Mouse (Mus musculus): Measurements from ENCODE around the gene Gm20388. TPM values are rescaled to one million over a fixed set of nuclear protein-coding genes. Genes with fewer than 3 reads are reported as not detected.

The Gm20388 gene
- total and polyA plus RNA-seq, 3 experiments, result 0.02 to 0.05 TPM; not detected in 1

DNA sequence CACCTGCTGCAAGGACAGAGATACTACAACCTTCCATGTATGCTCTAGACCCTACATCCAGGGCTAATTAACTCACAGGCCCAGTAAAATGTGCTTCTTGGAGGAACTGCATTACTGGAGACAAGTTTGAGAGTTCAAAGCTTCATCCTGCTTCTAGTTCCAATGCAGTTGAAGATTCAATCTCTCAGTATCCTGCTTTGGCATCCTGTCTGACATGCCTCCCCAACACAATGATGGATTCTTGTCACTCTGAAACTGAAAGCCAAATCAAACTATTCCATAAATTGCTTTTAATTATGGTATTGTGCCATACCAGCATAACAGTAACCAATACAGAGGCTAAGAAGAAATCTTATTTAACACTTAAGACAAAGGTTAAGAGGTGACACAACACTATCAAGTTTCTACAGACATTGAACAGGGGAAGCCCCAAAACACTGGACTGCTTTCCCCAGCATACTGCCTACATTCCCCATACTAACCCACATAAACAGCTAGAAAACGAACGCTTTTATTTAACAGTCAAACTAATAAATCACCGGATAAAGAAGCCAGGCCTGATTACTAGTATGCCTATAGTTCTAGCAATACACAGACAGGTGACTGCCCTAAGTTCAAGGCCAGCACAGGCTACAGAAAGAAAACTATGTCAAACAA, 3059.5 kb downstream of the Gm20388 start:
- H3K9me3 ChIP-seq (replicated peaks), result no peaks in the 10 kb centered on the region
- H3K4me3 ChIP-seq (ENCODE audit: low read depth, low read length), result no peak overlapping the region
- peaks cover 5% of the 10 kb centered on the region for H3K4me1 ChIP-seq (ENCODE audit: insufficient read depth, low read depth, low read length)
- H3K36me3 ChIP-seq (replicated peaks), result peaks cover 83% of the 10 kb centered on the region
- TF ChIP-seq GATA2 (IDR thresholded peaks at IDR 0.05; ENCODE audit: borderline replicate concordance, low read depth, low read length), result no peak
- TF ChIP-seq CTCF (IDR thresholded peaks at IDR 0.05; ENCODE audit: low read depth, low read length), result no peak
- TF ChIP-seq GATA1 (IDR thresholded peaks at IDR 0.05; ENCODE audit: borderline replicate concordance, low read length), result no peak
- TF ChIP-seq TAL1 (conservative IDR thresholded peaks at IDR 0.05; ENCODE audit: low read depth, low read length), result no peak
- no peak for TF ChIP-seq POLR2AphosphoS5 (IDR thresholded peaks at IDR 0.05; ENCODE audit: insufficient replicate concordance, low read depth, low read length)
- ATAC-seq (ENCODE audit: extremely low read depth, insufficient number of reproducible peaks, low FRiP score, poor library complexity, severe bottlenecking) (no peak), DNase-seq (ENCODE audit: low spot score) (no peak)
- H3K27me3 ChIP-seq (ENCODE audit: insufficient read depth, low read length), result no peaks in the 10 kb centered on the region

DNA sequence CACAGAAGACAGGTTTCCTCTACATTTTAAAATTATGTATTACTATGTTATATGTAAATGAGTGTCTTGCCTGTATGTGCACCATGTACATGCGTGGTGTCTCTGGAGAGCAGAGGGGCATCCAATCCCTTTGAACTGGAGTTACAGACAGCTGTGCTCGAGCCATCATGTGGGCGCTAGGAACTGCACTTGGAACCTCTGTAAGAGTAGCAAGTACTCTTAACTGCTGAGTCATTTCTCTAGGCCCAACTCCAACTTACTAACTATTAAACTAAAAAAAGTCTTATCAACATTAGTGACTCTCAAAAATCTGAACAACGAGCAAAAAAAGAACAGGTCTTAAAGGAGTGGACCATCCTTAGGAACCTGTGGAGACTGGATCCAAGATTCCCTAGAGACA, 3065.4 kb downstream of the Gm20388 start:
- peaks cover 57% of the 10 kb centered on the region for H3K36me3 ChIP-seq (replicated peaks)
- peaks cover 38% of the 10 kb centered on the region for H3K4me1 ChIP-seq (ENCODE audit: insufficient read depth, low read depth, low read length)
- H3K9me3 ChIP-seq (replicated peaks), result no peaks in the 10 kb centered on the region
- DNase-seq (ENCODE audit: low spot score) (no peak), ATAC-seq (ENCODE audit: extremely low read depth, insufficient number of reproducible peaks, low FRiP score, poor library complexity, severe bottlenecking) (no peak)
- no peaks in the 10 kb centered on the region for H3K27me3 ChIP-seq (ENCODE audit: insufficient read depth, low read length)
- TF ChIP-seq GATA2 (IDR thresholded peaks at IDR 0.05; ENCODE audit: borderline replicate concordance, low read depth, low read length) (no peak), GATA1 (IDR thresholded peaks at IDR 0.05; ENCODE audit: borderline replicate concordance, low read length) (no peak), TAL1 (conservative IDR thresholded peaks at IDR 0.05; ENCODE audit: low read depth, low read length) (no peak)
- no peak overlapping the region for H3K4me3 ChIP-seq (ENCODE audit: low read depth, low read length)

- Histone ChIP-seq H3K4me3 (ENCODE audit: low read depth, low read length) (no peak overlapping the region), H3K9me3 (replicated peaks) (no peaks in the 10 kb centered on the region), H3K4me1 (ENCODE audit: insufficient read depth, low read depth, low read length) (peaks cover 52% of the 10 kb centered on the region), H3K36me3 (replicated peaks) (peaks cover 42% of the 10 kb centered on the region), H3K27me3 (ENCODE audit: insufficient read depth, low read length) (no peaks in the 10 kb centered on the region)
- TF ChIP-seq GATA2 (IDR thresholded peaks at IDR 0.05; ENCODE audit: borderline replicate concordance, low read depth, low read length), result no peak
- TF ChIP-seq POLR2AphosphoS5 (IDR thresholded peaks at IDR 0.05; ENCODE audit: insufficient replicate concordance, low read depth, low read length), result no peak
- no peak for TF ChIP-seq GATA1 (IDR thresholded peaks at IDR 0.05; ENCODE audit: borderline replicate concordance, low read length)
- TF ChIP-seq CTCF (IDR thresholded peaks at IDR 0.05; ENCODE audit: low read depth, low read length), result no peak
- TF ChIP-seq TAL1 (conservative IDR thresholded peaks at IDR 0.05; ENCODE audit: low read depth, low read length), result no peak
- DNase-seq (ENCODE audit: low spot score) (no peak), ATAC-seq (ENCODE audit: extremely low read depth, insufficient number of reproducible peaks, low FRiP score, poor library complexity, severe bottlenecking) (no peak)
These were observed 3068.8 kb downstream of the Gm20388 start for GRCm38 (mm10) chr8:122979424-122979823.

DNA sequence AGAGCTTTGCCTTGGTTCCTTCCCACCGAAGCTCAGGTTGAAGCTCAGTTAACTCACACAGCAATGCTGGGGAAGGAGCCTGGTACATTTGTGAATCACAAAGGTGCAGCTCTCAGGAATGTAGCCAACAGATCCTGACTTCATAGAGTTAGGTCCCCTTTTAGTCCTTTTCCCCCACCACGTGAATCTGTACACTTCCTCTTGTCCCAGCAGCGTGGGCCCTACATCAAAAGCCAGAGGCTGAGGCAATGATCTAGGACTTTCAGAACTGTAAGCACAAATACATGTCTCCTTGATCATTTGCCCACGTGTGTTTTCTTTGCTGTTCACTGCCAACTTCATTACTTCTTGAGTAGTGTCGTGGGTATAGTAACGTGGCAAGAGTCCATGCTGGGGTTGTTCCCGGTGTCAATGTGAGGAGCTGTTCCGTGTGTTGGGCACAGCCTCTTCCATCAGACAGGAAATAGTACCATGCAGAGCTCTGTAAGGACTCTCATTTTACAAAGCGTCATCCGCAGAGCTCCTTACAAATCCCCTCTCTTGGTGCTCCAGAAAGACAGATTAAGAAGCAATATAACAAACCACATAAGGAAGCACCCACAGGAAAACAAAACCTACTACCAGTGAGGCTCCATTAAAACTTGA, 3069.3 kb downstream of the Gm20388 start:
- TF ChIP-seq TAL1 (conservative IDR thresholded peaks at IDR 0.05; ENCODE audit: low read depth, low read length) (no peak), GATA2 (IDR thresholded peaks at IDR 0.05; ENCODE audit: borderline replicate concordance, low read depth, low read length) (no peak), CTCF (IDR thresholded peaks at IDR 0.05; ENCODE audit: low read depth, low read length) (no peak), POLR2AphosphoS5 (IDR thresholded peaks at IDR 0.05; ENCODE audit: insufficient replicate concordance, low read depth, low read length) (no peak), GATA1 (IDR thresholded peaks at IDR 0.05; ENCODE audit: borderline replicate concordance, low read length) (no peak)

GRCm38 (mm10) chr8:122981646-122982045, 3071.0 kb downstream of the Gm20388 start:
- H3K9me3 ChIP-seq (replicated peaks), result no peaks in the 10 kb centered on the region
- H3K4me1 ChIP-seq (ENCODE audit: insufficient read depth, low read depth, low read length), result peaks cover 62% of the 10 kb centered on the region
- ATAC-seq (ENCODE audit: extremely low read depth, insufficient number of reproducible peaks, low FRiP score, poor library complexity, severe bottlenecking), result no peak
- TF ChIP-seq GATA1 (IDR thresholded peaks at IDR 0.05; ENCODE audit: borderline replicate concordance, low read length) (no peak), CTCF (IDR thresholded peaks at IDR 0.05; ENCODE audit: low read depth, low read length) (no peak), TAL1 (conservative IDR thresholded peaks at IDR 0.05; ENCODE audit: low read depth, low read length) (no peak), POLR2AphosphoS5 (IDR thresholded peaks at IDR 0.05; ENCODE audit: insufficient replicate concordance, low read depth, low read length) (no peak), GATA2 (IDR thresholded peaks at IDR 0.05; ENCODE audit: borderline replicate concordance, low read depth, low read length) (no peak)
- no peaks in the 10 kb centered on the region for H3K27me3 ChIP-seq (ENCODE audit: insufficient read depth, low read length)
- H3K36me3 ChIP-seq (replicated peaks), result peaks cover 46% of the 10 kb centered on the region
- no peak for DNase-seq (ENCODE audit: low spot score)
- no peak overlapping the region for H3K4me3 ChIP-seq (ENCODE audit: low read depth, low read length)

More for the DNA sequence above, 3069.3 kb downstream of the Gm20388 start:
- H3K27me3 ChIP-seq (ENCODE audit: insufficient read depth, low read length), result no peaks in the 10 kb centered on the region
- H3K36me3 ChIP-seq (replicated peaks), result peaks cover 41% of the 10 kb centered on the region
- no peaks in the 10 kb centered on the region for H3K9me3 ChIP-seq (replicated peaks)
- ATAC-seq (ENCODE audit: extremely low read depth, insufficient number of reproducible peaks, low FRiP score, poor library complexity, severe bottlenecking) (no peak), DNase-seq (ENCODE audit: low spot score) (no peak)
- peaks cover 56% of the 10 kb centered on the region for H3K4me1 ChIP-seq (ENCODE audit: insufficient read depth, low read depth, low read length)
- no peak overlapping the region for H3K4me3 ChIP-seq (ENCODE audit: low read depth, low read length)

DNA sequence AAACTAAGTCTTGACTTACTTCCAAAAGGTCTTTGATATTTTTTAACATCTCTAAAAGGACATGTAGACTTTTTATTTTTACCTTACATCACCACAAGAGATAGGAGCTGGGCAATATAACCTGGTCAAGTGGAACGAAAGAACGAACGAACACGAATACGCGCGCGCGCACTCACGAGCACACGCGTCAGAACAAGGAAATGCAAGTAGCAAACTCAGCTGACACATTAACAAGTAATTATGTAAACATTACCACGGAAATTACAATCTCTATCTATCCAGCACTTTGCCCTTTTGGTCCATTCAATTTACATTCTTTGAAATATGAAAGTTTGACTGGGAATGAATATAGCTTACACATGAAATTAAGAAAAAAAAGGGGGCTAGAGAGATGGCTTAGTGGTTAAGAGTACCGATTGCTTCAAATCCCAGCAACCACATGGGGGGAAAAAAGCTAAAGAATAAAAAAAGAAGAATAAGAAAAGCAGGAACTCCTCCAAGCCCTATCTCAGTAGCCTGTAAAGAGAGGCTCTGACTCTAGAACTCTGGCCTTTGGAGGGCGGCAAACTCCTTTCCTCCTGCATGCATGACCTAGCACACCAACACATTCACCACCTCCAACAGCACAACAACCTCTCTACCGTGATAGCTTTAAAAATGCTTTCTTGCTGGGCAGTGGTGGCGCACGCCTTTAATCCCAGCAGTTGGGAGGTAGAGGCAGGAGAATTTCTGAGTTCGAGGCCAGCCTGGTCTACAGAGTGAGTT, 3072.7 kb downstream of the Gm20388 start:
- ATAC-seq (ENCODE audit: extremely low read depth, insufficient number of reproducible peaks, low FRiP score, poor library complexity, severe bottlenecking), result no peak

More for the DNA sequence above, 3072.7 kb downstream of the Gm20388 start:
- Histone ChIP-seq H3K4me3 (ENCODE audit: low read depth, low read length) (no peak overlapping the region), H3K36me3 (replicated peaks) (peaks cover 43% of the 10 kb centered on the region), H3K9me3 (replicated peaks) (no peaks in the 10 kb centered on the region), H3K4me1 (ENCODE audit: insufficient read depth, low read depth, low read length) (peaks cover 62% of the 10 kb centered on the region), H3K27me3 (ENCODE audit: insufficient read depth, low read length) (no peaks in the 10 kb centered on the region)
- no peak for DNase-seq (ENCODE audit: low spot score)
- no peak for TF ChIP-seq TAL1 (conservative IDR thresholded peaks at IDR 0.05; ENCODE audit: low read depth, low read length)
- TF ChIP-seq CTCF (IDR thresholded peaks at IDR 0.05; ENCODE audit: low read depth, low read length), result no peak
- no peak for TF ChIP-seq POLR2AphosphoS5 (IDR thresholded peaks at IDR 0.05; ENCODE audit: insufficient replicate concordance, low read depth, low read length)
- no peak for TF ChIP-seq GATA2 (IDR thresholded peaks at IDR 0.05; ENCODE audit: borderline replicate concordance, low read depth, low read length)
- TF ChIP-seq GATA1 (IDR thresholded peaks at IDR 0.05; ENCODE audit: borderline replicate concordance, low read length), result no peak

Data from G1E (cell line).